Mouse (Mus musculus) lung, embryonic 16.5 days (tissue): Measurements from ENCODE around the gene Olfr95. TPM values are rescaled to one million over a fixed set of nuclear protein-coding genes. Genes with fewer than 3 reads are reported as not detected.
A peak's percentile ranks its signal among the peaks of the same experiment; 100 is the strongest.

Experiments
- ATAC-seq: fragments of 200-750 bp; cut with Nextera tagmentation; 2 replicates; pipeline ENCODE4 v1.8.0; 2017; ENCODE audit warnings: low read depth, mild to moderate bottlenecking, moderate library complexity
- H3K27ac ChIP-seq: fragments of 300-500 bp; sonication (generic); 2 replicates; pipeline ENCODE4 v1.5.1; 2014; ENCODE audit warnings: mild to moderate bottlenecking, control low read depth, low read length
- H3K27me3 ChIP-seq: fragments of 300-500 bp; sonication (generic); 2 replicates; pipeline ENCODE4 v1.6.1; 2014; ENCODE audit warnings: low read depth, low read length, mixed read lengths; ENCODE audit not compliant: control insufficient read depth, insufficient read depth
- H3K36me3 ChIP-seq: fragments of 300-500 bp; sonication (generic); 2 replicates; pipeline ENCODE4 v1.6.1; 2014; ENCODE audit warnings: low read length; ENCODE audit not compliant: control insufficient read depth, insufficient read depth
- H3K4me1 ChIP-seq: fragments of 300-500 bp; sonication (generic); replicated peaks from 2 replicates; pipeline ENCODE4 v1.6.1; 2014; ENCODE audit warnings: low read length, mixed read lengths; ENCODE audit not compliant: control insufficient read depth, insufficient read depth
- H3K4me2 ChIP-seq: fragments of 300-500 bp; sonication (generic); 2 replicates; pipeline ENCODE4 v1.6.1; 2014; ENCODE audit warnings: low read depth, low read length, control low read depth
- H3K4me3 ChIP-seq: fragments of 300-500 bp; sonication (generic); 2 replicates; pipeline ENCODE4 v1.5.1; 2014; ENCODE audit warnings: mild to moderate bottlenecking, low read length, control low read depth
- H3K9ac ChIP-seq: fragments of 300-500 bp; sonication (generic); 2 replicates; pipeline ENCODE4 v1.6.1; 2014; ENCODE audit warnings: low read length, control low read depth
- H3K9me3 ChIP-seq: fragments of 300-500 bp; sonication (generic); 2 replicates; pipeline ENCODE4 v1.6.1; 2016; ENCODE audit warnings: low read length; ENCODE audit not compliant: control insufficient read depth
- WGBS: fragments of 180-500 bp; shearing (Covaris S2); extraction: QIAGEN DNeasy Blood & Tissue Kit; methylation state at CpG from one replicate; pipeline ENCODE4 v1.1.7; 2014; 5-methylcytosine and 5-hydroxymethylcytosine counted together
- polyA plus RNA-seq: library from polyadenylated mRNA; unstranded; fragments of >200 nt; fragmentation: Nextera tagmentation; extraction: Ambion mirVana; gene quantifications from 2 replicates; pipeline ENCODE4 v1.2.1, GENCODE M21; 2015

Olfr95 gene
- polyA plus RNA-seq, 1 experiment from 2014 or later: not detected

DNA sequence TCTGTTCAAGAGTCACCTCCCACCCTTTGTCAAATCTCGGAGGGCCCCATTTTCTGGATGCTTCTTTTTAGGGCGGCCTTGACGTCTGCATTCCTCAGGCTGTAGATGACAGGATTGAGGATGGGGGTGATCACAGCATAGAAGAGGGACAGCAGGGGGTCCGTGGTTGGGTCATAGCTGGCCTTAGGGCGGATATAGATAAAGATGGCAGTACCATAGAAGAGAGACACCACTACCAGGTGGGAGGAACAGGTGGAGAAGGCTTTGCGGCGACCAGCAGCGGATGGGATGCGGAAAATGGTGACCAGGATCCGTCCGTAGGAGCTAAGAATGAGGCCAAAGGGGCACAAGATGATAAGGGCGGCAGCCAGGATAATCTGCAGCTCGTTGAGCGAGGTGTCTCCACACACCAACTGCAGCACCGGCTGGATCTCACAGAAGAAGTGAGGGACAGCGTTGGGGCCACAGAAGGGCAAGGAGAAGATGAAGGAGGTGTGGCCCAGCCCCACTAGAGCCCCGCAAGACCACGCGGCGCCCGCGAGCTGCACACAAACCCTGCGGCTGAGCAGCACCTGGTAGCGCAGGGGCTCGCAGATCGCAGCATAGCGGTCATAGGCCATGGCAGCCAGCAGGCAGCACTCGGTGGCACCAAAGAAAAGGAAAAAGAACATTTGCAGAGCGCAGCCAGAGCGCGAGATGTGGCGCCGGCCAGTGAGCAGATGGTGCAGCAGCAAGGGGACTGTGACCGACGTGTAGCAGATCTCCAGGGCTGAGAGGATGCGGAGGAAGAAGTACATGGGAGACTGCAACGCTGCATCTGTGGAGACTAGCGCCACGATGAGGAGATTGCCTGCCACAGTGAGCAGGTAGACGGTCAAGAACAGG, 1.8 kb downstream of the Olfr95 start:
- Histone ChIP-seq H3K4me3 (no peak overlapping the region), H3K36me3 (no peaks in the 10 kb centered on the region), H3K27me3 (peaks cover 14% of the 10 kb centered on the region), H3K4me1 (no peaks in the 10 kb centered on the region), H3K4me2 (no peak overlapping the region), H3K27ac (no peak overlapping the region), H3K9me3 (no peaks in the 10 kb centered on the region), H3K9ac (no peak overlapping the region)
- WGBS: 10% methylated on average over 40 of the region's 40 CpGs
- no peak for ATAC-seq

GRCm38 (mm10) chr17:37203917-37204236, 9.0 kb downstream of the Olfr95 start:
- no peak overlapping the region for H3K4me3 ChIP-seq
- H3K4me1 ChIP-seq: no peaks in the 10 kb centered on the region
- ATAC-seq: no peak; the same call in 1 of the 2 replicates
- H3K27ac ChIP-seq: no peak overlapping the region
- no peaks in the 10 kb centered on the region for H3K36me3 ChIP-seq
- H3K9ac ChIP-seq: no peak overlapping the region
- WGBS: 22% methylated on average over 3 of the region's 3 CpGs
- H3K4me2 ChIP-seq: no peak overlapping the region
- H3K27me3 ChIP-seq: no peaks in the 10 kb centered on the region
- H3K9me3 ChIP-seq: no peaks in the 10 kb centered on the region

GRCm38 (mm10) chr17:37203206-37203916, 9.6 kb downstream of the Olfr95 start:
- no peak overlapping the region for H3K4me3 ChIP-seq
- 0% methylated on average over 4 of the region's 4 CpGs for WGBS
- H3K4me1 ChIP-seq: no peaks in the 10 kb centered on the region
- H3K36me3 ChIP-seq: no peaks in the 10 kb centered on the region
- no peak overlapping the region for H3K9ac ChIP-seq
- H3K27ac ChIP-seq: no peak overlapping the region
- peaks cover 3% of the 10 kb centered on the region; the same call in 1 of the 2 replicates for H3K27me3 ChIP-seq
- H3K9me3 ChIP-seq: no peaks in the 10 kb centered on the region
- no peak overlapping the region for H3K4me2 ChIP-seq
- peak; percentile 62 for ATAC-seq

DNA sequence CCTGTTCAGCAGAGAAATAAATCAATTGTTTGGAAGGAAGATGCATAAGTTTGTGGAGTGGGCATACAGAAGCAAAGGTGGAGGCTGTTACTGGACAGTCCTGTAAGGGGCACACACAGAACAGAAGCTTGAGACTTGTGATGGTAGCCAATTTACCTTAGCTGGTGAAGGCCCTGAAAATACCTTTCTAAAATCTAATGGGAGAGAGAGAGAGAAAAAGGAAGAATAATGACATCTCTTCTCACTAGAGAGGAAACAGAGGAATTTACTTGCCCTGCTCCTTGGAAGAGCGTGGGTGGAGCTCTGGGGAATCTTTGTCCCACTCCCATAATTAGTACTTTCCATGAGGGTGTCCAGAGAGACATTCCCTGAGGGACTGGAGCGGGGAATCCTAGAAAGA, 12.0 kb downstream of the Olfr95 start, which contains the start of gene Olfr94:
Gene Olfr94 (minus strand): TSS at position 101 of the 400 bp plus-strand sequence.
- WGBS: 73% methylated on average over 2 of the region's 2 CpGs
- no peak for ATAC-seq
- no peak within 1 kb of the TSS for H3K9ac ChIP-seq
- 0 out of 2 replicates have a peak, but pooled peaks cover 2% of the 10 kb centered on the region for H3K4me1 ChIP-seq
- no peak within 1 kb of the TSS for H3K4me2 ChIP-seq
- H3K27me3 ChIP-seq: peaks cover 26% of the 10 kb centered on the region
- no peaks in the 10 kb centered on the region for H3K9me3 ChIP-seq
- no peak within 1 kb of the TSS for H3K4me3 ChIP-seq
- H3K36me3 ChIP-seq: no peaks in the 10 kb centered on the region
- no peak within 1 kb of the TSS for H3K27ac ChIP-seq

DNA sequence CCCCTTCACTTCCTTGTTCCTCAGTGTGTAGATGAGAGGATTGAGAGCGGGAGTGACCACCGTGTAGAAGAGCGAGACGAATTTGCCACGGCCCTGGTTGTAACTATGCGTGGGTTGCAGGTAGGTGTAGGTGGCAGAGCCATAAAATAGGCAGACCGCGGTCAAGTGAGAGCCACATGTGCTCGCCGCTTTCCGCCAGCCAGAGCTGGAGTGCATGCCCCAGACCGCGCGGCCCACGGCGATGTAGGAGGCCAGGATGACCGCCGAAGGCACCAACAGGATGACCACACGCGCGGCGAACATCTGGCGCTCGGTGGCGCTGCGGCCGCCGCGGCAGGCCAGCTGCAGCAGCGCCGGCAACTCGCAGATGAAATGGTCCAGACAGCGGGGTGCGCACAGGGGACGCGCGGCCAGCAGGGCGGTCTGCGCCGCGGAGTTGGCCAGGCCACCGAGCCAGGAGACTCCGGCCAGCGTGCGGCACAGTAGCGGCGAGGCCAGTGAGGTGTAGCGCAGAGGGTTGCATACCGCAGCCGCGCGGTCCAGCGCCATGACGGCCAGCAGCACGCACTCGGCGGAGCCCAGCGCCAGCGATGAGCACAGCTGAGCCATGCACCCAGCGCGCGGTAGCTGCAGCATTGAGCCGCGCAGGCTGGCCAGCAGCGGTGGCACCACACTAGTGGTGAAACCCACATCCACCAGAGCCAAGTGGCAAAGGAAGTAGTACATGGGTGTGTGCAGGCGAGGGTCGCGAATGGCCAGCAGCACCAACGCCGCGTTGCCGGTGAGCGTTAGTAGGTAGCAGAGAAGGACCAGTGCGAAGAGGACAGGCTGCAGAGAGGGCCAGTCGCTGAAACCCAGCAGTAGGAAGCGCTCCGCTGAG, 15.8 kb downstream of the Olfr95 start:
- Histone ChIP-seq H3K4me2 (peak overlapping the region; percentile 73), H3K9me3 (no peaks in the 10 kb centered on the region), H3K27me3 (peaks cover 30% of the 10 kb centered on the region), H3K27ac (no peak overlapping the region), H3K9ac (no peak overlapping the region; the same call in 1 of the 2 replicates), H3K4me1 (0 out of 2 replicates have a peak, but pooled peaks cover 2% of the 10 kb centered on the region), H3K36me3 (no peaks in the 10 kb centered on the region), H3K4me3 (peak overlapping the region; percentile 48)
- ATAC-seq: peak; percentile 67
- WGBS: 1% methylated on average over 74 of the region's 77 CpGs

GRCm38 (mm10) chr17:37194782-37195181, 18.1 kb downstream of the Olfr95 start:
- Histone ChIP-seq H3K9me3 (no peaks in the 10 kb centered on the region), H3K4me1 (0 out of 2 replicates have a peak, but pooled peaks cover 2% of the 10 kb centered on the region), H3K9ac (no peak overlapping the region), H3K36me3 (no peaks in the 10 kb centered on the region), H3K27ac (no peak overlapping the region), H3K4me3 (no peak overlapping the region), H3K27me3 (peaks cover 30% of the 10 kb centered on the region), H3K4me2 (no peak overlapping the region)
- ATAC-seq: no peak
- WGBS: 87% methylated on average over 5 of the region's 5 CpGs

DNA sequence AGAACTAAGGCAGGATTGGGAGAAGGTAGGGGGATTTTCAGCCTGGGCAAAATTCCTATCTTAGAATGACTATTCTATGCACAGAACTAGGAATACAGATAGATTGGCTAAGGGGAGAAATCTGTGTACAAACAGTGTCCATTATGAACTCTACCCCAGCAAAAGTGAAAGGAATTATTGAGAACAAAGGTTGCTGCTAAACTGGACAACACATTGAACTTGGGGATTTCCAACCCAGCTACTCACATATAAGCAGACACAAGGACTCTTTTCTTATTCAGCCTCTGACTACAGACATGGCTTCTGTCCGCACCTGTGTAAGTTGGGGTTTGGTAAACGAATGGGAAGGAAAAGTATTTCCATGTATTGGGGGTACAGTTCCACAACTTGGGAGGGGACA, 19.3 kb downstream of the Olfr95 start, which contains the start of gene Ubd:
Gene Ubd (plus strand): TSS at position 237 of the 400 bp plus-strand sequence.
- H3K4me2 ChIP-seq: no peak within 1 kb of the TSS
- no peaks in the 10 kb centered on the region for H3K9me3 ChIP-seq
- WGBS: 74% methylated on average over 2 of the region's 2 CpGs
- no peak within 1 kb of the TSS for H3K4me3 ChIP-seq
- H3K9ac ChIP-seq: no peak within 1 kb of the TSS
- no peak within 1 kb of the TSS for H3K27ac ChIP-seq
- H3K36me3 ChIP-seq: no peaks in the 10 kb centered on the region
- peaks cover 30% of the 10 kb centered on the region for H3K27me3 ChIP-seq
- ATAC-seq: no peak
- H3K4me1 ChIP-seq: 0 out of 2 replicates have a peak, but pooled peaks cover 2% of the 10 kb centered on the region

GRCm38 (mm10) chr17:37193032-37193431, 19.9 kb downstream of the Olfr95 start:
- Histone ChIP-seq H3K27me3 (peaks cover 24% of the 10 kb centered on the region), H3K4me2 (no peak overlapping the region), H3K4me1 (0 out of 2 replicates have a peak, but pooled peaks cover 2% of the 10 kb centered on the region), H3K9ac (no peak overlapping the region), H3K36me3 (no peaks in the 10 kb centered on the region), H3K9me3 (no peaks in the 10 kb centered on the region), H3K27ac (no peak overlapping the region), H3K4me3 (no peak overlapping the region)
- ATAC-seq: no peak
